Mouse (Mus musculus): ENCODE measurements around the gene Slc39a8. TPM values are rescaled to one million over a fixed set of nuclear protein-coding genes. Genes with fewer than 3 reads are reported as not detected.

The Slc39a8 gene
- polyA plus RNA-seq, 1 experiment: 35.7 TPM

DNA sequence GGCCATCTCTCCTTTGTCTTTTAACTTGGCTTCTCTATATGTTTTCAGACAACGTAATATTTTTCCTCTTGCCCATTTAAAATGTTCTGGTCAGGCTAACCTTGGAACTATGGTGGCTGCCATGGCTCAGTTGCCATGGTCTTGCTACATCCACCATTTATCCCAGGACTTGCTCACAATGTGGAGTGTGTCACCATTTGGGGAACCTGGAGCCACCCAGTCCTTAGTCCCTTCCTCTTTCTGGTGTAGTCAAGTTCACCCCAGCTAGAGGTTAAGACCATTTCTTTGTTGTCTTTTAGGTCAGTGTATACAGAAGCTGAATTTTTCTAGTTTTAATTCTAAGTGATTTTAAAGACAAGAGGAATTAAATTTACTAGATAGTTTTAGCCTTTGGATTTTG lies 80.7 kb downstream of the Slc39a8 start:
- no peak for TF ChIP-seq EP300 (IDR thresholded peaks at IDR 0.05; ENCODE audit: insufficient read depth, low read depth, low read length)
- TF ChIP-seq CTCF (IDR thresholded peaks at IDR 0.05; ENCODE audit: low read depth, low read length): no peak
- TF ChIP-seq POLR2A (IDR thresholded peaks at IDR 0.05; ENCODE audit: insufficient read depth, low read length): no peak
- H3K27me3 ChIP-seq (ENCODE audit: control insufficient read depth, insufficient read depth, low read length, poor library complexity, severe bottlenecking): no peaks in the 10 kb centered on the region
- no peaks in the 10 kb centered on the region for H3K9me3 ChIP-seq (replicated peaks; ENCODE audit: control insufficient read depth, insufficient read depth, low read length, poor library complexity, severe bottlenecking)
- no peak overlapping the region for H3K27ac ChIP-seq (ENCODE audit: insufficient read depth, low read length)
- no peak overlapping the region for H3K9ac ChIP-seq (ENCODE audit: low read depth, poor library complexity, severe bottlenecking)
- no peak overlapping the region for H3K4me3 ChIP-seq (ENCODE audit: low read depth, low read length)
- no peaks in the 10 kb centered on the region for H3K36me3 ChIP-seq (ENCODE audit: control insufficient read depth, insufficient read depth, low read length, poor library complexity, severe bottlenecking)
- H3K4me1 ChIP-seq (ENCODE audit: control insufficient read depth, insufficient read depth, low read length): no peaks in the 10 kb centered on the region

DNA sequence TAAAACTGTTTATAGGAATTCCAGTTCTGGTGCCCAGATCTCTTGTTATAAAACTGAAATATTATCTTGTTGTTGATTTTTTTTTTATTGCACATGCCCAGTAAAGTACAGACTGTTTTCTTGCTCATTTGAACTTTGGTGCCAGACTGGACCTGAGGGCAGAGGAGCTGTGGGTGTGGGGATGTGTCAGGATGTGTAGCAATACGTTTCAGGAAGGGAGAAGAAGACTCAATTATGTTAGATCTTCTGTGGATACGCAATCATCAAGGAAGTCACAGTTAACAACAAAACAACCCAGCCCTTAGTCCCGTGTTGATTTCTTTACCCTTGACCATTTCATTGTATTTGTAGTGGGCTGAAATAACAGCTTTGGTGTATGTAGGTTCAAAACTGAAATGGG lies 81.9 kb downstream of the Slc39a8 start:
- TF ChIP-seq POLR2A (IDR thresholded peaks at IDR 0.05; ENCODE audit: insufficient read depth, low read length): no peak
- no peak for TF ChIP-seq CTCF (IDR thresholded peaks at IDR 0.05; ENCODE audit: low read depth, low read length)
- TF ChIP-seq EP300 (IDR thresholded peaks at IDR 0.05; ENCODE audit: insufficient read depth, low read depth, low read length): no peak
- H3K4me3 ChIP-seq (ENCODE audit: low read depth, low read length): no peak overlapping the region
- no peaks in the 10 kb centered on the region for H3K4me1 ChIP-seq (ENCODE audit: control insufficient read depth, insufficient read depth, low read length)
- no peaks in the 10 kb centered on the region for H3K9me3 ChIP-seq (replicated peaks; ENCODE audit: control insufficient read depth, insufficient read depth, low read length, poor library complexity, severe bottlenecking)
- H3K9ac ChIP-seq (ENCODE audit: low read depth, poor library complexity, severe bottlenecking): no peak overlapping the region
- no peaks in the 10 kb centered on the region for H3K27me3 ChIP-seq (ENCODE audit: control insufficient read depth, insufficient read depth, low read length, poor library complexity, severe bottlenecking)
- H3K36me3 ChIP-seq (ENCODE audit: control insufficient read depth, insufficient read depth, low read length, poor library complexity, severe bottlenecking): no peaks in the 10 kb centered on the region
- H3K27ac ChIP-seq (ENCODE audit: insufficient read depth, low read length): no peak overlapping the region

DNA sequence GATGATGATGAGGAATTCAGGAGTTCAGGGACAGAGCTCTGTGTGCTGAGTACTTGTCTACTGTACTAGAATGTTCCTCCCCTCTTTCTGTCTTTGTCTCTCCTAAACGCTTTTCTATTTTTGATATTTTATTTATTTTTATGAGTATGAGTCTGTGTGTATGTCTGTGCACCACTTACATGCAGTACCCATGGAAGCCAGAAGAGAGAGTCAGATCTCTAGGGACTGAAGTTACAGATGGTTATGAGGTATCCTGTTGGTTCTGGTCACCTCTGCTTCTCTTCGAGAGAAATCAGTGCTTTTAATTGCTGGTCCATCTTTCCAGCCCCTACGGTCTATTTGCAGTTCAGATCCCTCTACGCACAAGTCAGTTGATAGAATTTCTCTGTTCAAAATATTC lies 90.9 kb downstream of the Slc39a8 start:
- TF ChIP-seq EP300 (IDR thresholded peaks at IDR 0.05; ENCODE audit: insufficient read depth, low read depth, low read length) (no peak), CTCF (IDR thresholded peaks at IDR 0.05; ENCODE audit: low read depth, low read length) (no peak), POLR2A (IDR thresholded peaks at IDR 0.05; ENCODE audit: insufficient read depth, low read length) (no peak)
- Histone ChIP-seq H3K36me3 (ENCODE audit: control insufficient read depth, insufficient read depth, low read length, poor library complexity, severe bottlenecking) (no peaks in the 10 kb centered on the region), H3K9ac (ENCODE audit: low read depth, poor library complexity, severe bottlenecking) (no peak overlapping the region), H3K4me1 (ENCODE audit: control insufficient read depth, insufficient read depth, low read length) (no peaks in the 10 kb centered on the region), H3K27me3 (ENCODE audit: control insufficient read depth, insufficient read depth, low read length, poor library complexity, severe bottlenecking) (no peaks in the 10 kb centered on the region), H3K27ac (ENCODE audit: insufficient read depth, low read length) (no peak overlapping the region), H3K4me3 (ENCODE audit: low read depth, low read length) (no peak overlapping the region), H3K9me3 (replicated peaks; ENCODE audit: control insufficient read depth, insufficient read depth, low read length, poor library complexity, severe bottlenecking) (no peaks in the 10 kb centered on the region)

DNA sequence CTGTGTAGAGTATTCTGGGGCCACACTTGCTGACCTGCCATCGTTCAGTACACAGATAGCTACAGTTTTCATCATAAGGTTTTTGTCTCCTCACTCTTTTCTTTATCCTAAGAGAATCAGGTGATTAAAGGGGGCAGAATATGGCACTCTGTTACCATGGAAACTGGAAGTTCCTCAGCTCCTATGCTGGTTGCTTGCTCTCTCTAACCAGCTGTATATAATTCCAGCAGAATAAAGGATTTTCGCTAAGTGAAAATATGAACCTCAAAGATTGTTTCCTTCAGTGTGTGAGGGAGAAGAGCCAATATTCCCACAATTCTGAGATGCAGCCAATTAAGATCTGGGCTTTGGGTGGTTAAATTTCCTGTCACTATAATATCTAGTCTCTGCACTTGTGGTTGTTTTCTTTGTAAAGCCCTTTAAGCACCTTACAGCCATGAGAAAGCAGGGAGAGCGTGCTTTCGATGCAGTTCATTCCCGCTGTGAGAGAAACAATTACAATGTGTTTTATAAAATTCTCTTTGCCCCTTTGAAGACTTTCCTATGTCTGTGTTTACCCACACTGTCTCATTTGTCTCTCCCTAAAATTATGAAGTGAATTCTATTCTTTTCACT lies 93.6 kb downstream of the Slc39a8 start:
- H3K4me3 ChIP-seq (ENCODE audit: low read depth, low read length): no peak overlapping the region
- H3K9ac ChIP-seq (ENCODE audit: low read depth, poor library complexity, severe bottlenecking): no peak overlapping the region
- H3K4me1 ChIP-seq (ENCODE audit: control insufficient read depth, insufficient read depth, low read length): no peaks in the 10 kb centered on the region
- H3K27ac ChIP-seq (ENCODE audit: insufficient read depth, low read length): no peak overlapping the region
- TF ChIP-seq EP300 (IDR thresholded peaks at IDR 0.05; ENCODE audit: insufficient read depth, low read depth, low read length) (no peak), CTCF (IDR thresholded peaks at IDR 0.05; ENCODE audit: low read depth, low read length) (no peak), POLR2A (IDR thresholded peaks at IDR 0.05; ENCODE audit: insufficient read depth, low read length) (no peak)
- H3K9me3 ChIP-seq (replicated peaks; ENCODE audit: control insufficient read depth, insufficient read depth, low read length, poor library complexity, severe bottlenecking): no peaks in the 10 kb centered on the region
- no peaks in the 10 kb centered on the region for H3K27me3 ChIP-seq (ENCODE audit: control insufficient read depth, insufficient read depth, low read length, poor library complexity, severe bottlenecking)
- H3K36me3 ChIP-seq (ENCODE audit: control insufficient read depth, insufficient read depth, low read length, poor library complexity, severe bottlenecking): no peaks in the 10 kb centered on the region

DNA sequence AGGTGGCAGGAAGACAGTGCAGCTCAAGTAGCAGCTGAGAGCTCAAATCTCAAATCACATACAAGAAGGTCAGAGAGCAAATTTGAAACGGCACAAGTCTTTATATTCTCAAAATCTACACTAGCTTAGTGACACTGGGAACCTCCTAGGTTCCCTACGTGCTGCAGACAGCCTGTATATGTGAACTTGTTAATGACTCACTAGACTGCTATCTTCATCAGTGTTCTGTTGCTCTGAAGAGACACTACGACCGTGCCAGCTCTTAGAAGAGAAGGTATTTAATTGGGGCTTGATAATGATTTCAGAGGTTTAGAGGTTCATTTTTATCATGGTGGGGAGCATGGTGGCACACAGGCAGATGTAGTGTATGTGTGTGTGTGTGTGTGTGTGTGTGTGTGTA lies 94.2 kb downstream of the Slc39a8 start:
- H3K36me3 ChIP-seq (ENCODE audit: control insufficient read depth, insufficient read depth, low read length, poor library complexity, severe bottlenecking): no peaks in the 10 kb centered on the region
- TF ChIP-seq EP300 (IDR thresholded peaks at IDR 0.05; ENCODE audit: insufficient read depth, low read depth, low read length) (no peak), POLR2A (IDR thresholded peaks at IDR 0.05; ENCODE audit: insufficient read depth, low read length) (no peak), CTCF (IDR thresholded peaks at IDR 0.05; ENCODE audit: low read depth, low read length) (no peak)

DNA sequence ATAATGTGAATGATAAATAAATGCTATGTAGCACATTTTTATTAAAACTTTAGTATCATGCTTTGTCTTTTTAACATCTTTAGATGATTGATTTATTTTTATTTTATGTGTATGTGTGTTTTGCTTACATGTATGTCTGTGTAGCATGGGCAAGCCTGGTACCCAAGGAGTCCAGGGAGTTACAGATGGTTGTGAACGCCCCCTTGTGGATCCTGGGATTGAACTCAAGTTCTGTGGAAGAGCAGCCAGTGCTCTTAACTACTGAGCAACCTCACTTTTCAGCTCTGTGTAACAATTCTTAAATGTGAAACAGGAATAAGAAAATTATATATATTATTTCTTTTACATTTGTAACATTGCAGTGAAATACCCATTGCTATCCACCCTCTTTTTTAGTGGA lies 101.7 kb downstream of the Slc39a8 start:
- no peak overlapping the region for H3K27ac ChIP-seq (ENCODE audit: insufficient read depth, low read length)
- no peak for TF ChIP-seq EP300 (IDR thresholded peaks at IDR 0.05; ENCODE audit: insufficient read depth, low read depth, low read length)
- TF ChIP-seq CTCF (IDR thresholded peaks at IDR 0.05; ENCODE audit: low read depth, low read length): peak; percentile 1
- no peaks in the 10 kb centered on the region for H3K36me3 ChIP-seq (ENCODE audit: control insufficient read depth, insufficient read depth, low read length, poor library complexity, severe bottlenecking)
- no peaks in the 10 kb centered on the region for H3K9me3 ChIP-seq (replicated peaks; ENCODE audit: control insufficient read depth, insufficient read depth, low read length, poor library complexity, severe bottlenecking)
- no peak overlapping the region for H3K4me3 ChIP-seq (ENCODE audit: low read depth, low read length)
- no peaks in the 10 kb centered on the region for H3K4me1 ChIP-seq (ENCODE audit: control insufficient read depth, insufficient read depth, low read length)
- no peak overlapping the region for H3K9ac ChIP-seq (ENCODE audit: low read depth, poor library complexity, severe bottlenecking)
- H3K27me3 ChIP-seq (ENCODE audit: control insufficient read depth, insufficient read depth, low read length, poor library complexity, severe bottlenecking): no peaks in the 10 kb centered on the region

More for the DNA sequence above, 94.2 kb downstream of the Slc39a8 start:
- H3K27ac ChIP-seq (ENCODE audit: insufficient read depth, low read length): no peak overlapping the region
- no peak overlapping the region for H3K9ac ChIP-seq (ENCODE audit: low read depth, poor library complexity, severe bottlenecking)
- no peak overlapping the region for H3K4me3 ChIP-seq (ENCODE audit: low read depth, low read length)
- H3K9me3 ChIP-seq (replicated peaks; ENCODE audit: control insufficient read depth, insufficient read depth, low read length, poor library complexity, severe bottlenecking): no peaks in the 10 kb centered on the region
- H3K4me1 ChIP-seq (ENCODE audit: control insufficient read depth, insufficient read depth, low read length): no peaks in the 10 kb centered on the region
- H3K27me3 ChIP-seq (ENCODE audit: control insufficient read depth, insufficient read depth, low read length, poor library complexity, severe bottlenecking): no peaks in the 10 kb centered on the region

Data from ES-Bruce4 (cell line).